Mouse (Mus musculus): ENCODE data around the gene Ephb2.
A peak's percentile ranks its signal among the peaks of the same experiment; 100 is the strongest.

The Ephb2 gene

GRCm38 (mm10) chr4:136732536-136733121, 103.2 kb downstream of the Ephb2 start:
- peak in 1 of 2 experiments; percentile 17 for DNase-seq (ENCODE audit: low spot score in 2 of 2)

GRCm38 (mm10) chr4:136731761-136732160, 104.0 kb downstream of the Ephb2 start:
- peak in 1 of 2 experiments; percentile 25 for DNase-seq (ENCODE audit: low spot score in 2 of 2)

GRCm38 (mm10) chr4:136731008-136731609, 104.7 kb downstream of the Ephb2 start:
- no peak for DNase-seq (ENCODE audit: low spot score in 2 of 2)

- peak in 1 of 2 experiments; percentile 23 for DNase-seq (ENCODE audit: low spot score in 2 of 2)
These were observed 105.3 kb downstream of the Ephb2 start for GRCm38 (mm10) chr4:136730501-136730900.

GRCm38 (mm10) chr4:136729574-136729973, 106.2 kb downstream of the Ephb2 start:
- no peak for DNase-seq (ENCODE audit: low spot score in 2 of 2)

- no peak for DNase-seq (ENCODE audit: low spot score in 2 of 2)
These were observed 108.8 kb downstream of the Ephb2 start for GRCm38 (mm10) chr4:136726941-136727340.

- peak; percentile 29 to 40 for DNase-seq (ENCODE audit: low spot score in 2 of 2)
These were observed 111.1 kb downstream of the Ephb2 start for GRCm38 (mm10) chr4:136724731-136725130.

GRCm38 (mm10) chr4:136722361-136723082, 113.3 kb downstream of the Ephb2 start:
- no peak for DNase-seq (ENCODE audit: low spot score in 2 of 2)

- DNase-seq (ENCODE audit: low spot score in 2 of 2) = no peak
These were observed 113.9 kb downstream of the Ephb2 start for GRCm38 (mm10) chr4:136721937-136722336.

- no peak for DNase-seq (ENCODE audit: low spot score in 2 of 2)
These were observed 115.8 kb downstream of the Ephb2 start for GRCm38 (mm10) chr4:136720025-136720424.

GRCm38 (mm10) chr4:136718193-136718986, 117.4 kb downstream of the Ephb2 start:
- DNase-seq (ENCODE audit: low spot score in 2 of 2) = no peak

- DNase-seq (ENCODE audit: low spot score in 2 of 2) = no peak
These were observed 119.2 kb downstream of the Ephb2 start for GRCm38 (mm10) chr4:136716561-136716972.

GRCm38 (mm10) chr4:136714530-136714929, 121.3 kb downstream of the Ephb2 start:
- DNase-seq (ENCODE audit: low spot score in 2 of 2) = no peak

- DNase-seq (ENCODE audit: low spot score in 2 of 2) = no peak
These were observed 121.9 kb downstream of the Ephb2 start for GRCm38 (mm10) chr4:136713889-136714288.

GRCm38 (mm10) chr4:136713431-136713830, 122.4 kb downstream of the Ephb2 start:
- DNase-seq (ENCODE audit: low spot score in 2 of 2) = no peak

GRCm38 (mm10) chr4:136711985-136712768, 123.6 kb downstream of the Ephb2 start:
- DNase-seq (ENCODE audit: low spot score in 2 of 2) = no peak

- DNase-seq (ENCODE audit: low spot score in 2 of 2) = no peak
These were observed 125.4 kb downstream of the Ephb2 start for GRCm38 (mm10) chr4:136710345-136710744.

- no peak for DNase-seq (ENCODE audit: low spot score in 2 of 2)
These were observed 126.8 kb downstream of the Ephb2 start for GRCm38 (mm10) chr4:136708956-136709355.

- DNase-seq (ENCODE audit: low spot score in 2 of 2) = no peak
These were observed 129.1 kb downstream of the Ephb2 start for GRCm38 (mm10) chr4:136706696-136707095.

GRCm38 (mm10) chr4:136705091-136705490, 130.7 kb downstream of the Ephb2 start:
- no peak for DNase-seq (ENCODE audit: low spot score in 2 of 2)

- no peak for DNase-seq (ENCODE audit: low spot score in 2 of 2)
These were observed 131.2 kb downstream of the Ephb2 start for GRCm38 (mm10) chr4:136704551-136704950.
